Mouse (Mus musculus) heart, adult 2 months (tissue): ENCODE measurements around the gene Ces2g.

ENCODE experiments used
- CTCF ChIP-seq: fragments of 200-600 bp; IDR thresholded peaks from 2 replicates; pipeline ENCODE4 v1.8.1; 2022; ENCODE audit warnings: antibody characterized with exemption, mild to moderate bottlenecking, moderate library complexity
- POLR2A ChIP-seq: fragments of 200-500 bp; IDR thresholded peaks from 2 replicates; pipeline ENCODE4 v1.6.1; 2011; ENCODE audit warnings: mild to moderate bottlenecking, low read depth, low read length, control low read depth; ENCODE audit not compliant: insufficient read depth

DNA sequence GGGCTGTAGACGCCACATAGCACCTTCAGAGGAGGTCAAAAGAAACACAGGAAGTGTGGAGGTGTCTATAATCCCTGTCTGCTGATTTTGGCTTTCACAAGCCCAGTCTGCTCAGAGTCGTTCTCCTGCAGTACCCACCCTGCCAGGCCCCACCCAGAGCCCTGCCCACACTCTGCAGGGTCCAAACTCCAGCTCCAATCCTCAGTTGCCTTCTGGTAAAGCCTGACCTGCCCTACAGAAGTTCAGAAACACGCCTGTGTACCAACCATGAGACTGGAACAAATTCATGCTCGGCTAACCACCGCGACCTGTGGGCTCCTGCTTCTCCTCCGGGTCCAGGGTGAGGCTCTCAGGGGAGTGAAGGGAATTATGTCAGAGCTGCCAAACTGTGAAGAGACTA lies 39.1 kb downstream of the Ces2g start, which contains the start of gene Ces2h:
- TF ChIP-seq CTCF (no peak), POLR2A (no peak)
